Mouse (Mus musculus) testis, postnatal 14 days (tissue): ENCODE results near the gene Rnaseh2a.

Experiments used
- DNase-seq: peaks from one replicate; pipeline ENCODE4 v3.0.0; 2021; ENCODE audit warnings: low spot score

Gene Rnaseh2a

GRCm38 (mm10) chr8:84984294-84985048 is 14.9 kb upstream of the Rnaseh2a start:
- no peak for DNase-seq

DNA sequence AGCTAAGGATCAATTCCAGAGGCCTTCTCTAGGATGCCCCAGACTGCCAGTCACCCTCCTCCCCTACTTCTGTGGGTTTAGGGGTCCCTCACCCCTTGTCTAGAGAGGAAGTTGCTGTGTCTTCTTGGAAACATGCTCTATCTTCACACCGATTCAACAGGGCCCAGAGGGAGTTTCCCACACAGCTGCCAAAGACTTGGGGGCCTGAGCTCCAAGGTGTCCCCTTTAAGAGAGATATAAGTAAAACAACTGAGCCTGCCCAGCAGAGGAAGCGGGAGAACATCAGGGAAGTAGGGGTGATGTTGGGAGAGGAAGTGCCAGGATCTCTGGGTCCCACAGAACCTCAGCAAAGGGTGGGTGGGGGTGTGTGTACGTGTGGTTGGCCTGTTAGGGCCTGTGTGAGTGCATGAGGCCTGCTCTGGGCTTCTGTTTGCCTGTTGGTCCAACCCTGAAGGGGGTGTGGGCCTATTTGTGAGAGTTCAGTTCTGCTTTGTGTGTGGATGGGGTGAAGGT is 13.0 kb upstream of the Rnaseh2a start:
- DNase-seq = no peak

GRCm38 (mm10) chr8:84981644-84982498 is 12.3 kb upstream of the Rnaseh2a start:
- DNase-seq = no peak

DNA sequence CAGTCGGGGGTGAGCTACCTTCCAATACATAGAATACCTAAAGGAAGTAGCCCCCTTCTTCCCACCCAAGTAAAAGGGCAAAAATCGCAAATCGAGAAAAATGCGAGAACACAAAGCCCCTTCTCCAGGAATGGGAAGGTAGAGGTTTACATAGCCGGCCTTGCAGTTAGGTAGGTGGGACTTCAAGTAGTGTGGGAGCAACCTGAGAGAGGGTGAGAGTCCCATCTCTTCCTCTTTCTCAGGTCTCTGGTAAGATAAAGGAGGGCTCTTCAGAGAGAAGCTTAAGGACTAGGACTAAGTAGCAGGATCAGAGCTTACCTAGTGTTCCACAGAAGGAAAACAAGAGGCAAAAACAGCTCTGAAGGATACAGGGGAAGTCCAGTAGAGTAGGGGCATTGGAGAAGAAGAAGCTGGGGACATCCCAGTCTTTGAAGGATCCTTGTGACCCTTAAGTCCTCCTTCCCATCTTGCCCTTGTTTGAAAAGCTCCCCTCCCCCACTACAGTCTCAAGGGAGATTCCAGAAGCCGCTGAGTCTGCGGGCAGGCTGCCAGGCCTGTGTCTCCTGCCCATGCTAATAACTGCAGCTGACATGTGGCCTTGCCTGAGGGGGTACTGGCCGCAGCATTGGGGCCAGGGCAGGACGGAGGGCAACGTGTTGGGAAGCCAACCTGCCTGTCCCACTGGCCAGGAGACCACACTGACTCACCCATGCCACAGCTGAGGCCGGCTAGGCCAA is 11.2 kb upstream of the Rnaseh2a start:
- peak; percentile 57 for DNase-seq

- peak; percentile 86 for DNase-seq
Observed at GRCm38 (mm10) chr8:84979599-84980421, 10.2 kb upstream of the Rnaseh2a start.

- DNase-seq = peak; percentile 83
Observed at GRCm38 (mm10) chr8:84978248-84978940, 8.8 kb upstream of the Rnaseh2a start, which contains the start of gene Junb. Junb (minus strand) TSS chr8:84978718.

GRCm38 (mm10) chr8:84977435-84978247 is 8.1 kb upstream of the Rnaseh2a start:
- peak; percentile 64 for DNase-seq

DNA sequence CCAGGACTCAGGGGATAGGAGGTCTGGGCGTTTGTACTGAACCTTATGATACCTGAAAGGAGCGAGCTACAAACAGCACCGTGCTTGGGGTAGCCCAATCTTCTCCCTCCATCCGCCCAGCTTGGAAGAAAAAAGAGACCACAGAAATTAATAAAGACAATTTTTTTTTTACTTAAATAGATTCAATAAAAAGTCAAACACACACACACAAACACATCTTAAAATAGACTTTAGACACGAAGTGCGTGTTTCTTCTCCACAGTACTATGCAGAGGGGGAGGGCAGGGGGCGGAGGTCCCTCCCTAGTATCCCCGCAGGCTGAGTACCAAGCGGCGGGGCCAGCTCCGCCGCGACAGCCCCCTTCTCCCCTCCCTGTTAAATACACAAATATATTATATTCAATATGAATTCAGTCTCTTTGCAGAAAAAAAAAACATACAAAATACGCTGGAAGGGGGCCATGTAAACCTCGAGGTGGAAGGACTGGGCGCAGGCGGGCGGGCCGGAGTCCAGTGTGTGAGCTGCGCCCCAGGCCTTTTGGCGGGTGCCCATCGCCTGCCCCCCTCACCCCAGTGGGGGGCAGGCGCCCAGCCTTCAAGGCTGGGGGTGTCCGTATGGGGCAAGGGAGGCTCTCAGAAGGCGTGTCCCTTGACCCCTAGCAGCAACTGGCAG is 7.3 kb upstream of the Rnaseh2a start:
- no peak for DNase-seq

- peak; percentile 93 for DNase-seq
Observed at GRCm38 (mm10) chr8:84976031-84976762, 6.6 kb upstream of the Rnaseh2a start.

DNA sequence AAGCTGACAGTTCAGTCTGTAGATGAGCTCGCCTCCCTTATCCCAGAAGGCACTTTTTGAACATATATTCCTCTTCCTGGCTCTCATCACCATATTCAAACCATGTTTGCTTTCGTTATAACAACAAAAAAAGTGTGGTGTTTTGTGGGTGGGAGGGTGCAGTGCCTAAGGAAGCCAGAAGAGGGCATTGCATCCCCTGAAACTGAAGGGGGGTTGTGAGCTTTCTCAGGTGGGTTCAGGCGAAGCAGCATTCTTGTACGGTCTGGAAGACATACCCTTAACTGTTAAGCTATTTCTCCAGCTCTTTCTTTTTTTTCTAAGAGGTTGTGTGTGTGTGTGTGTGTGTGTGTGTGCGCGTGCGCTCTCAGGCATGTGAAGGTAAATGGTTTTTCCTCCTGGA is 5.9 kb upstream of the Rnaseh2a start:
- no peak for DNase-seq

DNA sequence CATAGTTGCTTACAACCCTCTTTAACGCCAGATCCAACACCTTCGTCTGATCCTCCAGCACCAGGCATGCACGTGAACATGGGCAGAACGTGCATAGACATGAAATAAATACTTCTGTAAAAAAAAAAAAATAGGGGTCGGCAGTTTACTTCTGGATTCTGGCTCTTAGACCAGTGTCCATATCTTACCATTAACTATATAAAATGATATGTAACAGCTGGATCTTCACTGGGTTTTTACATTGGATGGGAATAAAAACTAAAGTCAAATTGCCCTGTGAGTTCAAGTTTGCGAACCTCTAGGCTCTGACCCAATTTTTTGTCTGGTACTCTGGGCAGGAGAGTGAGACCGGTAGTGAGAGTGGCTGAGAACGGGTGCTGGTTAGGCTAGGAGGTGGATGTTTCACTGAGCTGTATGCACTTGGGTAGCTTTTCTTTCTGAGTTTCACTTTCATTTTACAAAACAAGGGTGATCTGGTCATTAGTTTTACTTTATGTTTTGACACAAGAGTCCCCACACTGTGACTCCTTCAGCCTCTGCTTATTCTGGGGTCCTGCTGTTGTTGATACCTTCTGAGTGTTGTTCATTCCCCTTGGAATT is 5.1 kb upstream of the Rnaseh2a start:
- no peak for DNase-seq

GRCm38 (mm10) chr8:84973803-84974542 is 4.4 kb upstream of the Rnaseh2a start:
- DNase-seq = no peak

DNA sequence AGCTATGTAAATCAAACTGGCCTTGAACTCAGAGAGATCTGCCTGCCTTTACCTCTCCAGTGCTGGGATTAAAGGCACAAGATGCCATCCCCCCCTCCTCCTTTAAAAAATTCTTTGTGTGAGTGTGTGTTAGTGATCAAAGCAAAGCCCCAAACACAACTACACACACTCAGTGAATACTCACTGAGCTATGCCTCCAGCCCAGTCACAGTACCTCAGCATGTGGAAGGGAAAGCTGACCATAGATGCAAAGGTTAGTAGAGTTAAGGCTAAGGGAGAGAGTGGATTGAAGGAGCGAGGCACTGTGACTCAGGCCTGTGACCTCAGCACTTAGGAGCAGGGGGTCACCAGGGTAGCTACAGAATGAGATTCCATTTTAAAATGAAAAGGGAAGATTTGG is 3.5 kb upstream of the Rnaseh2a start:
- no peak for DNase-seq

DNA sequence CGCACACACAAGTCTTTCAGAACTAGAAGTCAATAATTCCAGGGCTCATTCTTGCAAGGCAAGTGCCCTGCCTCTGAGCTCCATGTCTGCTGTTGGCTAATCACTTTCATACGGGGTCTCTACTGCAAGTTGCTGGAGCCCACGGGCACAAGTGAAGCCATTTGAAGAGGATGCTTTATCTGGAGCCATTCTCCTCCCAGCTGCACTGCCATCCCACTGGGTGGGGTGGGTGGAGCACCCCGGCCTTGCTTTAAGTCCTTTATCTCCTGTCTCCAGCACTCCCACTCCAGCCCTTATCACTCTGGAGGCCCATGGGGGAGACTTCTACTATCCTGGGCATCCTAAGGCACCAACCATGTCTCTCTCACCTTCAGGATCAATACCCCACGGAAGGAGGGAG is 1.3 kb upstream of the Rnaseh2a start:
- DNase-seq = no peak

DNA sequence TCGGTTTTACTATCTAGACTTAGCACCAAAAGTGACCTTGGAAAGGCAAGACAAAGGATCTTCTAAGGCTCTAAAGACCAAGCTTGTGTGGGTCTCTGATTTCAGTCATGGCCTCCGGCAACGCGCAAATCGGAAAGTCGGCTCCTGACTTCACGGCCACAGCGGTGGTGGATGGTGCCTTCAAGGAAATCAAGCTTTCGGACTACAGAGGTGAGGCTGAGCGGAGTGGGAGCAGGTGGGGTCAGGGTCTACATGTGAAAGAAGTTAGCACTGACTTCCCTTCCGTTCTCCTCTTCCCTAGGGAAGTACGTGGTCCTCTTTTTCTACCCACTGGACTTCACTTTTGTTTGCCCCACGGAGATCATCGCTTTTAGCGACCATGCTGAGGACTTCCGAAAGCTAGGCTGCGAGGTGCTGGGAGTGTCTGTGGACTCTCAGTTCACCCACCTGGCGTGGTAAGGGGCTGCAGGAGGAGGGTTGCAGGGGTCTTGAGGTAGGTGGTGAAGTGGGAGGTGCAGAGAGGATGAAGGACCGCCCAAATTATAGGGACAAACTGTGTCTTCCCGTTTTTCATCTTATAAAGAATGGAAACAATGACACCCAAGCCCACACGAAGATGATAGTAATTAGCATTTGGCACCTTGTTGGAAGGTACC is 696 bp upstream of the Rnaseh2a start:
- no peak for DNase-seq

DNA sequence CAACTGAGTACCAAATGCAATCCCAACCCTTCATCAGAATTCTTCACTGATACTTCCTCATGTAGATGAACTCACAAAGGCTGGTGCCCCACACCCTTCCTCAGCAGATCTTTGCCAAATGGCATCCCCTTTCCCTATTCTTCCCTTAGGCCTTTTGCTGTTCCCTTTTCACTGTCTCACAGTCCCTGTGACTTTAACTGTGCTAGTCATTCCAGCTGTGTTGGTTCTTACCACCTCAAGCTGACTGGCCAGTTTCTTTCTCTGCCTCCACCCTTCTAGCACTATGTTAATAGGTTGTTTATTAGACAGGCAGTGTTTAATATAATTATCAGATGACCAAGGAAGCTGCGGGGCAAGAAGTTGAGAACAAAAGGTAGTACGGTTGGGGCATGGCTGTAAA is 917 bp downstream of the Rnaseh2a start:
- no peak for DNase-seq
